Mouse (Mus musculus): ENCODE data around the gene Stap2.

DNA sequence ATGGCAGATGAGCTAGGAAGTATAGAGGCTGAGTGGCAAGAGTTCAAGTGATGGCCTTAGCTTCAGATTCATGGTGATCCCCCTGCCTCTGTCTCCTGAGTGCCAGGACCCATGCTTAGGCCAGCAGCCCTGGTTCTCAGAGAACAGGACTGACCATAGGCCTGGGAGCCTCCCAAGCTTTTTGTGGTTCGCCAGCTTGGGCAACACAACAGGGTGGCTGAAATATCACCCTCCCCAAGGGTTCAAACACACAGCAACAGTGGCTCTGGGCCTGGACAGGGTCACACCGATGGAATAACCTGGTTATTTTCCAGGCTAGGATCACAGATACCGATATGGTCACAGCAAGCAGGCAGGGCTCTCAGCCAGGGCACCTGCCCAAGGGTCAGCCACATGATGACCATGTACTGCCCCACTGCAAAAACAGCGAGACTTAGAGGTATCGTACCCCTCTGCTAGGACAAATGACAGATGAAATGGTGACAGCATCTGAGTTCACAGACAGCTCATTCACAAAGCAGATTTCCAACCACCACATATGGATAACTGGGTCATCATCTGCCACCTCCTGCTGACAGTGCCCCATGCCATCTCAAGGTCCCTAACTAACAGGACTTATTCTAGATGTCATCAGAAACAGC is 22.5 kb upstream of the Stap2 start:
- TF ChIP-seq CTCF (IDR thresholded peaks at IDR 0.05; ENCODE audit: low read depth) (no peak), EP300 (IDR thresholded peaks at IDR 0.05; ENCODE audit: low read depth) (no peak)

Measured in liver, embryonic 14.5 days (tissue).